Comparison of ENCODE assay signal across 9 mouse cellular contexts in genomic region chr8:124077998-124078397, GRCm38 (mm10). TPM values are rescaled to one million over a fixed set of nuclear protein-coding genes. Genes with fewer than 3 reads are reported as not detected.
DNase-seq lines count a peak whose midpoint lies in the region; ATAC-seq and TF ChIP-seq lines count a peak whose summit lies in the region.
"Had no signal": no experiment of that assay in that cellular context is flagged by ENCODE, and none has a peak within 500 bp of the region (broad histone marks: within the 10 kb centered on the region; RNA-seq: fewer than 3 reads in every experiment).

No protein-coding gene starts in this region.

- H3K4me2 ChIP-seq in kidney, embryonic 16.5 days (replicated peaks; ENCODE audit: low read depth, low read length) = no peak overlapping the region
- no peak overlapping the region for H3K4me2 ChIP-seq in hindbrain, postnatal 0 days (ENCODE audit: low read depth, low read length)
- no peak overlapping the region for H3K4me2 ChIP-seq in hindbrain, embryonic 12.5 days (replicated peaks)

- H3K9ac ChIP-seq in kidney, embryonic 16.5 days (replicated peaks; ENCODE audit: low read length) = no peak overlapping the region
- H3K9ac ChIP-seq in ES-Bruce4 (ENCODE audit: low read depth, poor library complexity, severe bottlenecking) = no peak overlapping the region
- H3K9ac ChIP-seq in hindbrain, postnatal 0 days (replicated peaks; ENCODE audit: low read length) = no peak overlapping the region
- H3K9ac ChIP-seq in hindbrain, embryonic 12.5 days = no peak overlapping the region

- H3K4me1 ChIP-seq in kidney, embryonic 16.5 days (ENCODE audit: insufficient read depth, low read length) = peaks cover 8% of the 10 kb centered on the region; the same call in 1 of the 2 replicates
- no peaks in the 10 kb centered on the region for H3K4me1 ChIP-seq in ES-Bruce4 (ENCODE audit: control insufficient read depth, insufficient read depth, low read length)
- H3K4me1 ChIP-seq in hindbrain, postnatal 0 days (ENCODE audit: insufficient read depth, low read length) = no peaks in the 10 kb centered on the region
- H3K4me1 ChIP-seq in hindbrain, embryonic 12.5 days = peaks cover 15% of the 10 kb centered on the region; the same call in 1 of the 2 replicates

- no peak overlapping the region for H3K4me3 ChIP-seq in kidney, embryonic 16.5 days (ENCODE audit: low read length)
- no peak overlapping the region for H3K4me3 ChIP-seq in ES-Bruce4 (ENCODE audit: low read depth, low read length)
- H3K4me3 ChIP-seq in hindbrain, postnatal 0 days (ENCODE audit: low read length) = no peak overlapping the region
- no peak overlapping the region for H3K4me3 ChIP-seq in hindbrain, embryonic 12.5 days

- no peak for TF ChIP-seq POLR2A in ES-Bruce4 (IDR thresholded peaks at IDR 0.05; ENCODE audit: insufficient read depth, low read length)

- TF ChIP-seq CTCF in ES-Bruce4 (IDR thresholded peaks at IDR 0.05; ENCODE audit: low read depth, low read length) = peak; percentile 26
- TF ChIP-seq CTCF in hindbrain, postnatal 0 days (IDR thresholded peaks at IDR 0.05; ENCODE audit: low read depth) = no peak

- H3K9me3 ChIP-seq in kidney, embryonic 16.5 days (ENCODE audit: low read length) = no peaks in the 10 kb centered on the region
- no peaks in the 10 kb centered on the region for H3K9me3 ChIP-seq in ES-Bruce4 (replicated peaks; ENCODE audit: control insufficient read depth, insufficient read depth, low read length, poor library complexity, severe bottlenecking)
- H3K9me3 ChIP-seq in hindbrain, postnatal 0 days (ENCODE audit: low read length) = no peaks in the 10 kb centered on the region
- H3K9me3 ChIP-seq in hindbrain, embryonic 12.5 days (replicated peaks) = no peaks in the 10 kb centered on the region

- peak; percentile 53 to 55 for DNase-seq in kidney, postnatal 4 days
- DNase-seq in c-Kit-positive CD71-positive TER-119-negative erythroid progenitor cells, embryonic 14.5 days (ENCODE audit: low read depth) = peak; percentile 10
- DNase-seq in lung, postnatal 14 days = peak; percentile 37
- DNase-seq in hindbrain, postnatal 0 days (ENCODE audit: low spot score) = no peak
- DNase-seq: cerebellum, adult 18-20 months; gastrocnemius, postnatal 25 days had no signal

- no peaks in the 10 kb centered on the region for H3K27me3 ChIP-seq in kidney, embryonic 16.5 days (ENCODE audit: insufficient read depth, low read length)
- H3K27me3 ChIP-seq in ES-Bruce4 (ENCODE audit: control insufficient read depth, insufficient read depth, low read length, poor library complexity, severe bottlenecking) = no peaks in the 10 kb centered on the region
- no peaks in the 10 kb centered on the region for H3K27me3 ChIP-seq in hindbrain, postnatal 0 days (ENCODE audit: insufficient read depth, low read length)
- no peaks in the 10 kb centered on the region for H3K27me3 ChIP-seq in hindbrain, embryonic 12.5 days

- H3K27ac ChIP-seq in kidney, embryonic 16.5 days (ENCODE audit: low read length) = no peak overlapping the region
- no peak overlapping the region for H3K27ac ChIP-seq in ES-Bruce4 (ENCODE audit: insufficient read depth, low read length)
- H3K27ac ChIP-seq in hindbrain, postnatal 0 days = no peak overlapping the region
- no peak overlapping the region for H3K27ac ChIP-seq in hindbrain, embryonic 12.5 days

- TF ChIP-seq EP300 in ES-Bruce4 (IDR thresholded peaks at IDR 0.05; ENCODE audit: insufficient read depth, low read depth, low read length) = no peak

- 86% methylated on average over 10 of the region's 10 CpGs for WGBS in kidney, embryonic 16.5 days
- WGBS in hindbrain, postnatal 0 days = 76% methylated on average over 10 of the region's 10 CpGs
- 88% methylated on average over 10 of the region's 10 CpGs for WGBS in hindbrain, embryonic 12.5 days

- ATAC-seq in kidney, embryonic 16.5 days (ENCODE audit: low FRiP score, low TSS enrichment) = no peak
- no peak for ATAC-seq in hindbrain, postnatal 0 days
- no peak for ATAC-seq in hindbrain, embryonic 12.5 days (ENCODE audit: low FRiP score)

- H3K36me3 ChIP-seq in kidney, embryonic 16.5 days (ENCODE audit: insufficient read depth, low read length) = no peaks in the 10 kb centered on the region
- H3K36me3 ChIP-seq in ES-Bruce4 (ENCODE audit: control insufficient read depth, insufficient read depth, low read length, poor library complexity, severe bottlenecking) = no peaks in the 10 kb centered on the region
- H3K36me3 ChIP-seq in hindbrain, postnatal 0 days (ENCODE audit: insufficient read depth, low read length) = no peaks in the 10 kb centered on the region
- no peaks in the 10 kb centered on the region for H3K36me3 ChIP-seq in hindbrain, embryonic 12.5 days

RNA-seq across cellular contexts. Expression of gene Urb2, which starts 56.7 kb away (rescaled TPM):
- polyA plus RNA-seq in kidney, embryonic 16.5 days (2015; fragmentation: Nextera tagmentation; extraction: Ambion mirVana) = 4.7 and 6.3 TPM in 2 replicates
- polyA plus RNA-seq in ES-Bruce4 (2011; ENCODE audit: insufficient read depth, insufficient read length, low read depth, missing spikeins) = 48.5 and 49.7 TPM in 2 replicates
- total RNA-seq in hindbrain, postnatal 0 days (2014; rRNA removed) = 9.7 and 13.5 TPM in 2 replicates
- polyA plus RNA-seq in hindbrain, postnatal 0 days (2015; fragmentation: Nextera tagmentation; extraction: Ambion mirVana) = 1.5 and 1.7 TPM in 2 replicates
- polyA plus RNA-seq in hindbrain, embryonic 12.5 days (2016; fragmentation: Nextera tagmentation; extraction: Ambion mirVana) = 5.9 and 6.4 TPM in 2 replicates

RNA-seq across cellular contexts. Expression of gene Taf5l, which starts 56.8 kb away (rescaled TPM):
- 38.4 and 41.1 TPM in 2 replicates for polyA plus RNA-seq in kidney, embryonic 16.5 days (2015; fragmentation: Nextera tagmentation; extraction: Ambion mirVana)
- 62.3 and 68.1 TPM in 2 replicates for polyA plus RNA-seq in ES-Bruce4 (2011; ENCODE audit: insufficient read depth, insufficient read length, low read depth, missing spikeins)
- 37.3 and 42.0 TPM in 2 replicates for total RNA-seq in hindbrain, postnatal 0 days (2014; rRNA removed)
- 20.6 and 21.7 TPM in 2 replicates for polyA plus RNA-seq in hindbrain, postnatal 0 days (2015; fragmentation: Nextera tagmentation; extraction: Ambion mirVana)
- 32.6 and 34.4 TPM in 2 replicates for polyA plus RNA-seq in hindbrain, embryonic 12.5 days (2016; fragmentation: Nextera tagmentation; extraction: Ambion mirVana)
